Mouse (Mus musculus): ENCODE data around the gene Fam49a. TPM values are rescaled to one million over a fixed set of nuclear protein-coding genes. Genes with fewer than 3 reads are reported as not detected.
"Not testable (repeated sequence)": the region's sequence is repeated elsewhere in the genome, so short reads cannot be mapped to it uniquely, and the experiment has no call there.

Gene Fam49a
- polyA plus RNA-seq, 1 experiment from 2014 or later: 48.8 TPM

GRCm38 (mm10) chr12:12314326-12314725, 52.4 kb downstream of the Fam49a start:
- no peak overlapping the region for H3K9ac ChIP-seq
- H3K27me3 ChIP-seq (replicated peaks): no peaks in the 10 kb centered on the region
- no peak for ATAC-seq (ENCODE audit: insufficient number of reproducible peaks, low FRiP score)
- H3K4me1 ChIP-seq (replicated peaks): peaks cover 55% of the 10 kb centered on the region
- H3K36me3 ChIP-seq: no peaks in the 10 kb centered on the region
- H3K27ac ChIP-seq (ENCODE audit: poor library complexity, severe bottlenecking): no peak overlapping the region
- H3K4me2 ChIP-seq: no peak overlapping the region
- H3K9me3 ChIP-seq (replicated peaks): no peaks in the 10 kb centered on the region
- 71% methylated on average over 8 of the region's 8 CpGs for WGBS
- no peak overlapping the region for H3K4me3 ChIP-seq

- H3K9ac ChIP-seq: no peak overlapping the region
- WGBS: 41% methylated on average over 5 of the region's 5 CpGs
- H3K4me3 ChIP-seq: no peak overlapping the region
- H3K9me3 ChIP-seq (replicated peaks): no peaks in the 10 kb centered on the region
- no peaks in the 10 kb centered on the region for H3K36me3 ChIP-seq
- no peaks in the 10 kb centered on the region for H3K27me3 ChIP-seq (replicated peaks)
- ATAC-seq (ENCODE audit: insufficient number of reproducible peaks, low FRiP score): no peak
- H3K4me1 ChIP-seq (replicated peaks): peaks cover 55% of the 10 kb centered on the region
- no peak overlapping the region for H3K4me2 ChIP-seq
- H3K27ac ChIP-seq (ENCODE audit: poor library complexity, severe bottlenecking): no peak overlapping the region
Observed at GRCm38 (mm10) chr12:12315011-12315410, 53.1 kb downstream of the Fam49a start.

- Histone ChIP-seq H3K9ac (peak overlapping the region; percentile 46; the same call in 1 of the 2 replicates), H3K9me3 (replicated peaks) (no peaks in the 10 kb centered on the region), H3K27me3 (replicated peaks) (no peaks in the 10 kb centered on the region), H3K4me2 (peak overlapping the region; percentile 20; the same call in 1 of the 2 replicates), H3K4me3 (no peak overlapping the region), H3K36me3 (no peaks in the 10 kb centered on the region), H3K27ac (ENCODE audit: poor library complexity, severe bottlenecking) (peak overlapping the region; percentile 55), H3K4me1 (replicated peaks) (peaks cover 46% of the 10 kb centered on the region)
- WGBS: 22% methylated on average over 6 of the region's 6 CpGs
- ATAC-seq (ENCODE audit: insufficient number of reproducible peaks, low FRiP score): no peak
Observed at GRCm38 (mm10) chr12:12316956-12317355, 55.0 kb downstream of the Fam49a start.

- Histone ChIP-seq H3K9me3 (replicated peaks) (no peaks in the 10 kb centered on the region), H3K9ac (no peak overlapping the region), H3K4me1 (replicated peaks) (peaks cover 39% of the 10 kb centered on the region), H3K36me3 (no peaks in the 10 kb centered on the region), H3K4me3 (no peak overlapping the region), H3K27me3 (replicated peaks) (no peaks in the 10 kb centered on the region), H3K4me2 (no peak overlapping the region), H3K27ac (ENCODE audit: poor library complexity, severe bottlenecking) (no peak overlapping the region)
- no peak for ATAC-seq (ENCODE audit: insufficient number of reproducible peaks, low FRiP score)
- WGBS: 74% methylated on average over 7 of the region's 7 CpGs
Observed at GRCm38 (mm10) chr12:12317606-12318005, 55.7 kb downstream of the Fam49a start.

GRCm38 (mm10) chr12:12318140-12318734, 56.3 kb downstream of the Fam49a start:
- ATAC-seq (ENCODE audit: insufficient number of reproducible peaks, low FRiP score): no peak
- WGBS: 10% methylated on average over 6 of the region's 6 CpGs
- Histone ChIP-seq H3K4me3 (no peak overlapping the region), H3K4me1 (replicated peaks) (peaks cover 33% of the 10 kb centered on the region), H3K27me3 (replicated peaks) (no peaks in the 10 kb centered on the region), H3K4me2 (no peak overlapping the region), H3K27ac (ENCODE audit: poor library complexity, severe bottlenecking) (no peak overlapping the region), H3K9ac (no peak overlapping the region), H3K9me3 (replicated peaks) (no peaks in the 10 kb centered on the region), H3K36me3 (no peaks in the 10 kb centered on the region)

- WGBS: 79% methylated on average over 2 of the region's 2 CpGs
- no peak overlapping the region for H3K4me2 ChIP-seq
- H3K27ac ChIP-seq (ENCODE audit: poor library complexity, severe bottlenecking): no peak overlapping the region
- H3K27me3 ChIP-seq (replicated peaks): no peaks in the 10 kb centered on the region
- no peaks in the 10 kb centered on the region for H3K9me3 ChIP-seq (replicated peaks)
- no peaks in the 10 kb centered on the region for H3K36me3 ChIP-seq
- H3K4me3 ChIP-seq: no peak overlapping the region
- no peak for ATAC-seq (ENCODE audit: insufficient number of reproducible peaks, low FRiP score)
- peaks cover 20% of the 10 kb centered on the region for H3K4me1 ChIP-seq (replicated peaks)
- no peak overlapping the region for H3K9ac ChIP-seq
Observed at GRCm38 (mm10) chr12:12320693-12321092, 58.8 kb downstream of the Fam49a start.

- no peak overlapping the region for H3K4me2 ChIP-seq
- H3K9ac ChIP-seq: no peak overlapping the region
- H3K4me1 ChIP-seq (replicated peaks): peaks cover 20% of the 10 kb centered on the region
- no peaks in the 10 kb centered on the region for H3K27me3 ChIP-seq (replicated peaks)
- no peaks in the 10 kb centered on the region for H3K36me3 ChIP-seq
- H3K9me3 ChIP-seq (replicated peaks): no peaks in the 10 kb centered on the region
- H3K27ac ChIP-seq (ENCODE audit: poor library complexity, severe bottlenecking): no peak overlapping the region
- no peak for ATAC-seq (ENCODE audit: insufficient number of reproducible peaks, low FRiP score)
- 83% methylated on average over 3 of the region's 3 CpGs for WGBS
- H3K4me3 ChIP-seq: no peak overlapping the region
Observed at GRCm38 (mm10) chr12:12321111-12321510, 59.2 kb downstream of the Fam49a start.

- WGBS: 78% methylated on average over 5 of the region's 5 CpGs
- Histone ChIP-seq H3K27me3 (replicated peaks) (no peaks in the 10 kb centered on the region), H3K9me3 (replicated peaks) (no peaks in the 10 kb centered on the region), H3K4me2 (no peak overlapping the region), H3K4me3 (no peak overlapping the region), H3K27ac (ENCODE audit: poor library complexity, severe bottlenecking) (no peak overlapping the region), H3K9ac (no peak overlapping the region), H3K4me1 (replicated peaks) (peaks cover 3% of the 10 kb centered on the region), H3K36me3 (no peaks in the 10 kb centered on the region)
- no peak for ATAC-seq (ENCODE audit: insufficient number of reproducible peaks, low FRiP score)
Observed at GRCm38 (mm10) chr12:12323084-12323483, 61.1 kb downstream of the Fam49a start.

GRCm38 (mm10) chr12:12323616-12324223, 61.8 kb downstream of the Fam49a start:
- H3K27ac ChIP-seq (ENCODE audit: poor library complexity, severe bottlenecking): 0 out of 2 replicates have a peak overlapping the region, but pooled peaks have one; percentile 43
- no peaks in the 10 kb centered on the region for H3K9me3 ChIP-seq (replicated peaks)
- H3K4me2 ChIP-seq: peak overlapping the region; percentile 59
- peak; percentile 75; the same call in 1 of the 2 replicates for ATAC-seq (ENCODE audit: insufficient number of reproducible peaks, low FRiP score)
- peaks cover 3% of the 10 kb centered on the region for H3K4me1 ChIP-seq (replicated peaks)
- 20% methylated on average over 18 of the region's 18 CpGs for WGBS
- H3K4me3 ChIP-seq: peak overlapping the region; percentile 20
- H3K27me3 ChIP-seq (replicated peaks): no peaks in the 10 kb centered on the region
- no peak overlapping the region for H3K9ac ChIP-seq
- H3K36me3 ChIP-seq: no peaks in the 10 kb centered on the region

- ATAC-seq (ENCODE audit: insufficient number of reproducible peaks, low FRiP score); H3K9me3 ChIP-seq (replicated peaks); H3K27ac ChIP-seq (ENCODE audit: poor library complexity, severe bottlenecking); H3K27me3 ChIP-seq (replicated peaks); H3K4me3 ChIP-seq; H3K4me1 ChIP-seq (replicated peaks); H3K9ac ChIP-seq; H3K36me3 ChIP-seq: not testable (repeated sequence)
- 83% methylated on average over 22 of the region's 22 CpGs for WGBS
- peak overlapping the region; percentile 59; the same call in 1 of the 2 replicates for H3K4me2 ChIP-seq
Observed at GRCm38 (mm10) chr12:12324266-12324665, 62.3 kb downstream of the Fam49a start.

GRCm38 (mm10) chr12:12333526-12334310, 71.8 kb downstream of the Fam49a start:
- WGBS: 85% methylated on average over 11 of the region's 11 CpGs
- Histone ChIP-seq H3K27ac (ENCODE audit: poor library complexity, severe bottlenecking) (no peak overlapping the region), H3K4me1 (replicated peaks) (no peaks in the 10 kb centered on the region; the same call in 1 of the 2 replicates)

More at GRCm38 (mm10) chr12:12333526-12334310, 71.8 kb downstream of the Fam49a start:
- Histone ChIP-seq H3K27me3 (replicated peaks) (no peaks in the 10 kb centered on the region), H3K4me3 (no peak overlapping the region), H3K36me3 (peaks cover 9% of the 10 kb centered on the region; the same call in 1 of the 2 replicates), H3K9me3 (replicated peaks) (no peaks in the 10 kb centered on the region), H3K9ac (no peak overlapping the region), H3K4me2 (no peak overlapping the region)
- ATAC-seq (ENCODE audit: insufficient number of reproducible peaks, low FRiP score): no peak

Data from heart, embryonic 12.5 days (tissue).